Mouse (Mus musculus) limb, embryonic 12.5 days (tissue): ENCODE results near the gene Lrch4. TPM values are rescaled to one million over a fixed set of nuclear protein-coding genes. Genes with fewer than 3 reads are reported as not detected.
"Not testable (repeated sequence)": the region's sequence is repeated elsewhere in the genome, so short reads cannot be mapped to it uniquely, and the experiment has no call there.

ENCODE experiments used
- ATAC-seq: fragments of 200-750 bp; cut with Nextera tagmentation; 2 replicates; pipeline ENCODE4 v1.8.0; 2017; ENCODE audit warnings: low read depth, moderate TSS enrichment; ENCODE audit not compliant: insufficient number of reproducible peaks, insufficient read depth, low FRiP score, low TSS enrichment
- H3K27ac ChIP-seq: fragments of 300-500 bp; sonication (generic); 2 replicates; pipeline ENCODE4 v1.5.1; 2016; ENCODE audit warnings: mild to moderate bottlenecking, moderate library complexity
- H3K27me3 ChIP-seq: fragments of 300-500 bp; sonication (generic); 2 replicates; pipeline ENCODE4 v1.6.1; 2016; ENCODE audit warnings: mild to moderate bottlenecking, moderate library complexity
- H3K36me3 ChIP-seq: fragments of 300-500 bp; sonication (generic); 2 replicates; pipeline ENCODE4 v1.6.1; 2016; ENCODE audit warnings: mild to moderate bottlenecking, moderate library complexity
- H3K4me1 ChIP-seq: fragments of 300-500 bp; sonication (generic); replicated peaks from 2 replicates; pipeline ENCODE4 v1.6.1; 2016
- H3K4me2 ChIP-seq: fragments of 300-500 bp; sonication (generic); 2 replicates; pipeline ENCODE4 v1.6.1; 2016; ENCODE audit warnings: mild to moderate bottlenecking, moderate library complexity
- H3K4me3 ChIP-seq: fragments of 300-500 bp; sonication (generic); replicated peaks from 2 replicates; pipeline ENCODE4 v1.5.1; 2016; ENCODE audit warnings: mild to moderate bottlenecking
- H3K9ac ChIP-seq: fragments of 300-500 bp; sonication (generic); replicated peaks from 2 replicates; pipeline ENCODE4 v1.6.1; 2016; ENCODE audit warnings: mild to moderate bottlenecking, moderate library complexity
- H3K9me3 ChIP-seq: fragments of 300-500 bp; sonication (generic); 2 replicates; pipeline ENCODE4 v1.6.1; 2016; ENCODE audit warnings: mild to moderate bottlenecking, moderate library complexity
- WGBS: fragments of 180-500 bp; shearing (Covaris S2); methylation state at CpG from one replicate; pipeline ENCODE4 v1.1.7; 2016; 5-methylcytosine and 5-hydroxymethylcytosine counted together
- polyA plus RNA-seq: library from polyadenylated mRNA; unstranded; fragments of >200 nt; fragmentation: Nextera tagmentation; extraction: Ambion mirVana; gene quantifications from 2 replicates; pipeline ENCODE4 v1.2.1, GENCODE M21; 2016

Gene Lrch4
- polyA plus RNA-seq, 1 experiment from 2014 or later, result 37.6 TPM

GRCm38 (mm10) chr5:137613076-137613475, 15.8 kb upstream of the Lrch4 start:
- Histone ChIP-seq H3K36me3 (peaks cover 1% of the 10 kb centered on the region; the same call in 1 of the 2 replicates), H3K27me3 (no peaks in the 10 kb centered on the region), H3K9ac (no peak overlapping the region), H3K4me1 (peaks cover 59% of the 10 kb centered on the region), H3K27ac (peak overlapping the region; percentile 99), H3K4me2 (no peak overlapping the region), H3K9me3 (no peaks in the 10 kb centered on the region), H3K4me3 (no peak overlapping the region)
- 75% methylated on average over 5 of the region's 5 CpGs for WGBS
- no peak for ATAC-seq

GRCm38 (mm10) chr5:137613550-137613949, 15.4 kb upstream of the Lrch4 start, which contains the start of gene Pcolce:
Gene Pcolce (minus strand): TSS chr5:137613784.
- no peaks in the 10 kb centered on the region for H3K27me3 ChIP-seq
- H3K9me3 ChIP-seq, result no peaks in the 10 kb centered on the region
- no peak within 1 kb of the TSS for H3K4me3 ChIP-seq
- H3K36me3 ChIP-seq, result no peaks in the 10 kb centered on the region
- 40% methylated on average over 11 of the region's 11 CpGs for WGBS
- no peak for ATAC-seq
- H3K4me1 ChIP-seq, result peaks cover 55% of the 10 kb centered on the region
- H3K4me2 ChIP-seq, result no peak within 1 kb of the TSS
- H3K27ac ChIP-seq, result peak within 1 kb of the TSS; percentile 99
- H3K9ac ChIP-seq, result no peak within 1 kb of the TSS; the same call in 1 of the 2 replicates

- H3K4me1 ChIP-seq, result peaks cover 41% of the 10 kb centered on the region
- not testable (repeated sequence) for H3K9ac ChIP-seq, H3K27me3 ChIP-seq, H3K4me2 ChIP-seq, H3K4me3 ChIP-seq, H3K36me3 ChIP-seq, ATAC-seq, H3K27ac ChIP-seq, H3K9me3 ChIP-seq
- WGBS, result 88% methylated on average over 2 of the region's 2 CpGs
Observed at GRCm38 (mm10) chr5:137614921-137615320, 14.0 kb upstream of the Lrch4 start.

- Histone ChIP-seq H3K9ac (no peak overlapping the region), H3K4me3 (no peak overlapping the region), H3K9me3 (no peaks in the 10 kb centered on the region), H3K4me2 (no peak overlapping the region), H3K4me1 (peaks cover 37% of the 10 kb centered on the region), H3K36me3 (no peaks in the 10 kb centered on the region), H3K27me3 (no peaks in the 10 kb centered on the region), H3K27ac (no peak overlapping the region)
- 90% methylated on average over 7 of the region's 7 CpGs for WGBS
- no peak for ATAC-seq
Observed at GRCm38 (mm10) chr5:137615347-137615746, 13.6 kb upstream of the Lrch4 start.

GRCm38 (mm10) chr5:137623937-137624530, 4.9 kb upstream of the Lrch4 start:
- Histone ChIP-seq H3K4me2 (no peak overlapping the region), H3K4me3 (no peak overlapping the region), H3K27ac (no peak overlapping the region), H3K9me3 (no peaks in the 10 kb centered on the region), H3K4me1 (peaks cover 4% of the 10 kb centered on the region), H3K27me3 (no peaks in the 10 kb centered on the region), H3K9ac (no peak overlapping the region), H3K36me3 (no peaks in the 10 kb centered on the region)
- no peak for ATAC-seq
- 80% methylated on average over 11 of the region's 11 CpGs for WGBS

- Histone ChIP-seq H3K36me3 (peaks cover 14% of the 10 kb centered on the region), H3K9ac (peak overlapping the region; percentile 46), H3K4me2 (peak overlapping the region; percentile 59), H3K27ac (peak overlapping the region; percentile 87), H3K4me3 (peak overlapping the region; percentile 79), H3K4me1 (peaks cover 38% of the 10 kb centered on the region), H3K9me3 (no peaks in the 10 kb centered on the region), H3K27me3 (no peaks in the 10 kb centered on the region)
- no peak for ATAC-seq
- 6% methylated on average over 9 of the region's 9 CpGs for WGBS
Observed at GRCm38 (mm10) chr5:137627991-137628390, 930 bp upstream of the Lrch4 start.

GRCm38 (mm10) chr5:137629306-137629721, 393 bp downstream of the Lrch4 start:
- Histone ChIP-seq H3K36me3 (peaks cover 27% of the 10 kb centered on the region), H3K4me3 (peak overlapping the region; percentile 79), H3K4me1 (peaks cover 38% of the 10 kb centered on the region), H3K4me2 (peak overlapping the region; percentile 82), H3K27me3 (no peaks in the 10 kb centered on the region), H3K27ac (peak overlapping the region; percentile 92), H3K9me3 (no peaks in the 10 kb centered on the region), H3K9ac (peak overlapping the region; percentile 79)
- ATAC-seq, result peak; percentile 15; the same call in 1 of the 2 replicates
- under 1% methylated on average over 23 of the region's 23 CpGs for WGBS

GRCm38 (mm10) chr5:137629906-137630545, 1.1 kb downstream of the Lrch4 start:
- Histone ChIP-seq H3K9me3 (no peaks in the 10 kb centered on the region), H3K27ac (peak overlapping the region; percentile 92), H3K4me2 (peak overlapping the region; percentile 82), H3K9ac (peak overlapping the region; percentile 79), H3K4me3 (peak overlapping the region; percentile 79), H3K4me1 (peaks cover 34% of the 10 kb centered on the region), H3K36me3 (peaks cover 33% of the 10 kb centered on the region), H3K27me3 (no peaks in the 10 kb centered on the region)
- WGBS, result 18% methylated on average over 6 of the region's 6 CpGs
- ATAC-seq, result no peak

GRCm38 (mm10) chr5:137630602-137631001, 1.7 kb downstream of the Lrch4 start:
- Histone ChIP-seq H3K36me3 (peaks cover 39% of the 10 kb centered on the region), H3K27ac (peak overlapping the region; percentile 92), H3K27me3 (no peaks in the 10 kb centered on the region), H3K9me3 (no peaks in the 10 kb centered on the region), H3K9ac (peak overlapping the region; percentile 79), H3K4me1 (peaks cover 34% of the 10 kb centered on the region), H3K4me3 (peak overlapping the region; percentile 79), H3K4me2 (peak overlapping the region; percentile 82)
- no peak for ATAC-seq
- 24% methylated on average over 3 of the region's 3 CpGs for WGBS

- 68% methylated on average over 9 of the region's 9 CpGs for WGBS
- Histone ChIP-seq H3K4me1 (peaks cover 34% of the 10 kb centered on the region), H3K4me3 (peak overlapping the region; percentile 79), H3K27ac (peak overlapping the region; percentile 92), H3K27me3 (no peaks in the 10 kb centered on the region), H3K9ac (peak overlapping the region; percentile 79; the same call in 1 of the 2 replicates), H3K4me2 (peak overlapping the region; percentile 82), H3K9me3 (no peaks in the 10 kb centered on the region), H3K36me3 (peaks cover 45% of the 10 kb centered on the region)
- no peak for ATAC-seq
Observed at GRCm38 (mm10) chr5:137631171-137631570, 2.2 kb downstream of the Lrch4 start.

GRCm38 (mm10) chr5:137631591-137631990, 2.7 kb downstream of the Lrch4 start:
- peak overlapping the region; percentile 82 for H3K4me2 ChIP-seq
- peak overlapping the region; percentile 92 for H3K27ac ChIP-seq
- no peaks in the 10 kb centered on the region for H3K27me3 ChIP-seq
- H3K4me1 ChIP-seq, result peaks cover 34% of the 10 kb centered on the region
- H3K9ac ChIP-seq, result 0 out of 2 replicates have a peak overlapping the region, but pooled peaks have one; percentile 79
- ATAC-seq, result no peak
- peak overlapping the region; percentile 79; the same call in 1 of the 2 replicates for H3K4me3 ChIP-seq
- no peaks in the 10 kb centered on the region for H3K9me3 ChIP-seq
- WGBS, result 71% methylated on average over 4 of the region's 4 CpGs
- H3K36me3 ChIP-seq, result peaks cover 49% of the 10 kb centered on the region
